Mouse (Mus musculus): Measurements from ENCODE around the gene Rps18. TPM values are rescaled to one million over a fixed set of nuclear protein-coding genes. Genes with fewer than 3 reads are reported as not detected.

The Rps18 gene
- polyA plus RNA-seq, 1 experiment from 2014 or later = 1,650 TPM

DNA sequence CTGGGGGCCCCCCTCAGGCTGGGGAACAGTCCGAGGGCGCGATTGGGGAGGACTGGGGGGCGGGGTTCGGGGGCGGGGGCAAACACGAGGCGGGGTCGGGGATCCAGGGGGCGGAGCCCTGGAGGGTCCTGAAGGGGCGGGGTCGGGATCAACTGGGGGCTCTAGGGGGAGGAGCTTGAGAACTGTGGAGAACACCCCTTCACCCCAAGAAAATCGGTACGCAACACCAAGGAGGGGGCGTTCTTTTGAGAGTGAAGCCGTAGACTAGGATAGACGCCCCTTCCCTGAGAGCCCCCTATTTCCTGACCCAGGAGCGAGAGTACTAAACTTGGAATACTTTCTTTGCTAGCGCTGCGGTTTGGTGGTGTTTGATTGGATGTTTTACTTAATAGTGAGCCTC is 39.5 kb downstream of the Rps18 start:
- Histone ChIP-seq H3K36me3 (peaks cover 43% of the 10 kb centered on the region), H3K27me3 (no peaks in the 10 kb centered on the region), H3K9me3 (no peaks in the 10 kb centered on the region), H3K4me3 (peak overlapping the region; percentile 58), H3K9ac (peak overlapping the region; percentile 57), H3K27ac (peak overlapping the region; percentile 87), H3K4me2 (peak overlapping the region; percentile 73), H3K4me1 (peaks cover 54% of the 10 kb centered on the region)
- WGBS = 1% methylated on average over 11 of the region's 20 CpGs
- peak; percentile 4; the same call in 1 of the 2 replicates for ATAC-seq (ENCODE audit: borderline replicate concordance, extremely low read depth, low FRiP score, low TSS enrichment)

DNA sequence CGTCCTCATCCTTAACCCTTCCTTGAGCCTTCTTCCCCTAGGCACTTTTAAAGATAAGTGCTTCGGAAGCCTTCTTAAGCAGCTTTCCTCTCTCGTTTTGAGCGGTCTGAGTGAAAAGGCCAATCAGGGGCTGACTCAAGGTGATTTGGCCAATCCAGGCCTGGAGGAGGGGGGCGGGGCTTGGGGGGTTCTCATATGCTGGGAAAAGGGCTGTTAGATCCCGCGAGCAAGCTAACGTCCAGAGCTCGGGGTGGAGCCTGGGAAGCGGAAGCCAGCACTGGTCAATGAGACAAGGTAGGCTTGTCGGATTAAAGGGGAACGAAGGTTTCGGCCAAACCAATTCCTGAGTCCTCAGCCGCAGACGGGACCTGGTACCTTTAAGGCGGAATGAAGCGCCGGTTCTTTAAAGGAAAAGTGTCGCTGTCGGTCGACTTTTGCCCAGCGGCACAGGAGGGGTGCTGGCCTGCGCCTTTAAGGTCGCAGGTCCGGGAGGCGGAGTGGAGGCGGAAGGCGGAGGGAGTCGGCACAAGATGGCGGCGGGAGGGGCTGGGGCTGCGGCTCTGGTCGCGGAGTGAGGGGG is 40.0 kb downstream of the Rps18 start, which contains the start of the genes Tapbp and Zbtb22:
TSS of gene Tapbp (plus strand) at position 229 of the 580 bp plus-strand sequence.
TSS of gene Zbtb22 (plus strand) at position 234 of the 580 bp plus-strand sequence.
- H3K9ac ChIP-seq = peak within 1 kb of the TSS; percentile 57
- peak within 1 kb of the TSS; percentile 87 for H3K27ac ChIP-seq
- H3K9me3 ChIP-seq = no peaks in the 10 kb centered on the region
- peak; percentile 91 for ATAC-seq (ENCODE audit: borderline replicate concordance, extremely low read depth, low FRiP score, low TSS enrichment)
- under 1% methylated on average over 34 of the region's 34 CpGs for WGBS
- peaks cover 47% of the 10 kb centered on the region for H3K36me3 ChIP-seq
- peak within 1 kb of the TSS; percentile 58 for H3K4me3 ChIP-seq
- H3K4me1 ChIP-seq = peaks cover 54% of the 10 kb centered on the region
- H3K4me2 ChIP-seq = peak within 1 kb of the TSS; percentile 73
- no peaks in the 10 kb centered on the region for H3K27me3 ChIP-seq

DNA sequence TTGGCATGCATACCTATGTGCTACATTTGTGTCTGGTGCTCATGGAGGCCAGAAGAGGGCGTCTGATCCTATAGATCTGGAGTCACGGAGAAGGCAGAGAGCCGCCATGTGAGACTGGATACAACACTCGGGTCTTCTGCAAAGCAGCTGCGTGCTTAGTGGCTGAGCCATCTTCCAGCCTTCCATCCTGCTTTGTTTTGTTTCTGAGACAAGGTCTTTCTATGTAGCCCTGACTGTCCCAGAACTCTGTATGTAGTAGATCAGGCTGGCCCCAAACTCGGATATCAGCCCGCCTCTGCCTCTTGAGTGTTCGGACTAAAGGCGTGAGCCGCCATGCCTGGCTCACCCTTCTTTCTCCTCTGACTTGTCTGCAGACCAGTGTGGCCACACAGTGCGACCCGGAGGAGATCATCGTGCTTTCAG is 40.8 kb downstream of the Rps18 start:
- no peaks in the 10 kb centered on the region for H3K27me3 ChIP-seq
- no peak overlapping the region for H3K9ac ChIP-seq
- H3K4me3 ChIP-seq = peak overlapping the region; percentile 58
- H3K4me1 ChIP-seq = peaks cover 54% of the 10 kb centered on the region
- WGBS = 67% methylated on average over 13 of the region's 13 CpGs
- H3K4me2 ChIP-seq = peak overlapping the region; percentile 73
- 0 out of 2 replicates have a peak overlapping the region, but pooled peaks have one; percentile 87 for H3K27ac ChIP-seq
- no peak for ATAC-seq (ENCODE audit: borderline replicate concordance, extremely low read depth, low FRiP score, low TSS enrichment)
- no peaks in the 10 kb centered on the region for H3K9me3 ChIP-seq
- H3K36me3 ChIP-seq = peaks cover 47% of the 10 kb centered on the region

- Histone ChIP-seq H3K27me3 (no peaks in the 10 kb centered on the region), H3K4me3 (no peak overlapping the region), H3K9ac (no peak overlapping the region), H3K4me1 (peaks cover 49% of the 10 kb centered on the region), H3K9me3 (no peaks in the 10 kb centered on the region), H3K36me3 (peaks cover 47% of the 10 kb centered on the region), H3K27ac (no peak overlapping the region), H3K4me2 (no peak overlapping the region)
- 91% methylated on average over 8 of the region's 8 CpGs for WGBS
- no peak for ATAC-seq (ENCODE audit: borderline replicate concordance, extremely low read depth, low FRiP score, low TSS enrichment)
Measured at GRCm38 (mm10) chr17:33913905-33914304, 41.9 kb downstream of the Rps18 start.

GRCm38 (mm10) chr17:33913264-33913663 is 42.5 kb downstream of the Rps18 start:
- 85% methylated on average over 10 of the region's 10 CpGs for WGBS
- Histone ChIP-seq H3K9me3 (no peaks in the 10 kb centered on the region), H3K9ac (no peak overlapping the region), H3K27me3 (no peaks in the 10 kb centered on the region), H3K36me3 (peaks cover 47% of the 10 kb centered on the region), H3K27ac (no peak overlapping the region), H3K4me3 (no peak overlapping the region), H3K4me1 (peaks cover 42% of the 10 kb centered on the region), H3K4me2 (no peak overlapping the region)
- ATAC-seq (ENCODE audit: borderline replicate concordance, extremely low read depth, low FRiP score, low TSS enrichment) = no peak

DNA sequence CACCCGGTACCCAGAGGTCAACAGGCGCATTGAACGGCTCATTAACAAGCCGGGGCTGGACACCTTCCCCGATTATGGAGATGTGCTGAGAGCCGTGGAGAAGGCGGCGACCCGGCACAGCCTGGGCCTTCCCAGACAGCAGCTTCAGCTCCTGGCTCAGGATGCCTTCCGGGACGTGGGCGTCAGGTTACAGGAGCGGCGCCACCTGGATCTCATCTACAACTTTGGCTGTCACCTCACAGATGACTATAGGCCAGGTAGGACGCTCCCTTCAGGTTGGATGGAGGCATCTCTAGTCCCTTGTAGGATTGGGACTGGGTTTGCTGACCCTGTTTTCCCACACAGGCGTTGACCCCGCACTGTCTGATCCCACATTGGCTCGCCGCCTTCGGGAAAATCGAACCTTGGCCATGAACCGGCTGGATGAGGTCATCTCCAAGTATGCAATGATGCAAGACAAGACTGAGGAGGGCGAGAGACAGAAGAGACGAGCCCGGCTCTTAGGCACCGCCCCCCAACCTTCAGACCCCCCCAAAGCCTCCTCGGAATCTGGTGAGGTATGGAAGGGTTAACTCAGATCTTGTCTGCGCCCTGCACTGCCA is 43.9 kb downstream of the Rps18 start:
- no peaks in the 10 kb centered on the region for H3K9me3 ChIP-seq
- WGBS = 84% methylated on average over 28 of the region's 28 CpGs
- H3K4me2 ChIP-seq = no peak overlapping the region
- no peak for ATAC-seq (ENCODE audit: borderline replicate concordance, extremely low read depth, low FRiP score, low TSS enrichment)
- no peak overlapping the region for H3K9ac ChIP-seq
- H3K36me3 ChIP-seq = peaks cover 38% of the 10 kb centered on the region
- H3K4me3 ChIP-seq = no peak overlapping the region
- H3K4me1 ChIP-seq = peaks cover 31% of the 10 kb centered on the region
- H3K27ac ChIP-seq = no peak overlapping the region
- H3K27me3 ChIP-seq = no peaks in the 10 kb centered on the region

GRCm38 (mm10) chr17:33911052-33911812 is 44.6 kb downstream of the Rps18 start:
- no peak for ATAC-seq (ENCODE audit: borderline replicate concordance, extremely low read depth, low FRiP score, low TSS enrichment)
- no peaks in the 10 kb centered on the region for H3K27me3 ChIP-seq
- H3K4me3 ChIP-seq = no peak overlapping the region
- H3K9me3 ChIP-seq = no peaks in the 10 kb centered on the region
- no peak overlapping the region for H3K4me2 ChIP-seq
- no peak overlapping the region for H3K9ac ChIP-seq
- WGBS = 84% methylated on average over 31 of the region's 31 CpGs
- peaks cover 38% of the 10 kb centered on the region for H3K36me3 ChIP-seq
- peaks cover 28% of the 10 kb centered on the region for H3K4me1 ChIP-seq
- H3K27ac ChIP-seq = no peak overlapping the region

DNA sequence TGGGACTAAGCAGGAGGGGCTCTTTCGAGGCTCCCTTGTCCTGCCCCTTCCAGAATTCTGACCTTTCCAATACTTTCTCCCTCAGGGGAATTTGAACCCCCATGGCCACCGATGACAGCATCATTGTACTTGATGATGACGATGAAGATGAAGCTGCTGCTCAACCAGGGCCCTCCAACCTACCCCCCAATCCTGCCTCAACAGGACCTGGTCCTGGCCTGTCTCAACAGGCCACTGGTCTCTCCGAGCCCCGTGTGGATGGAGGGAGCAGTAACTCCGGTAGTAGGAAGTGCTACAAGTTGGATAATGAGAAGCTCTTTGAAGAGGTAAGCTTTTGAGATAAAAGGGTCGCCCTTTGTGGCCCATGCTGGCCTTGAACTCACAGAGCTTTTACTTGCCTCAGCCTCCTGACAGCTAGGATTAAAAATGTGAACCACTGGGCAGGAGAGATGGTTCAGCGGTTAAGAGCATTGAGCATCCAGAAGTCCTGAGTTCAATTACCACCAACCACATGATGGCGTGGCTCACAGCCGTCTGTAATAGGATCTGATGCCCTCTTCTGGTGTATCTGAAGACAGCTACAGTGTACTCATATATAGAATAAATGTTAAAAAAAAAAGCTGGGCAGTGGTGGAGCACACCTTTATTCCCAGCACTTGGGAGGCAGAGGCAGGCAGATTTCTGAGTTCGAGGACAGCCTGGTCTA is 45.3 kb downstream of the Rps18 start:
- peak overlapping the region; percentile 92 for H3K4me2 ChIP-seq
- ATAC-seq (ENCODE audit: borderline replicate concordance, extremely low read depth, low FRiP score, low TSS enrichment) = no peak
- WGBS = 42% methylated on average over 11 of the region's 11 CpGs
- H3K9me3 ChIP-seq = no peaks in the 10 kb centered on the region
- no peaks in the 10 kb centered on the region for H3K27me3 ChIP-seq
- peak overlapping the region; percentile 86 for H3K9ac ChIP-seq
- peak overlapping the region; percentile 82 for H3K4me3 ChIP-seq
- peak overlapping the region; percentile 92 for H3K27ac ChIP-seq
- H3K36me3 ChIP-seq = peaks cover 38% of the 10 kb centered on the region
- peaks cover 27% of the 10 kb centered on the region for H3K4me1 ChIP-seq

- H3K36me3 ChIP-seq = peaks cover 36% of the 10 kb centered on the region
- peak overlapping the region; percentile 86 for H3K9ac ChIP-seq
- H3K4me3 ChIP-seq = peak overlapping the region; percentile 82
- under 1% methylated on average over 14 of the region's 14 CpGs for WGBS
- no peaks in the 10 kb centered on the region for H3K9me3 ChIP-seq
- no peak for ATAC-seq (ENCODE audit: borderline replicate concordance, extremely low read depth, low FRiP score, low TSS enrichment)
- peaks cover 21% of the 10 kb centered on the region for H3K4me1 ChIP-seq
- no peaks in the 10 kb centered on the region for H3K27me3 ChIP-seq
- H3K27ac ChIP-seq = peak overlapping the region; percentile 92
- peak overlapping the region; percentile 92 for H3K4me2 ChIP-seq
Measured at GRCm38 (mm10) chr17:33909869-33910250, 45.9 kb downstream of the Rps18 start.

DNA sequence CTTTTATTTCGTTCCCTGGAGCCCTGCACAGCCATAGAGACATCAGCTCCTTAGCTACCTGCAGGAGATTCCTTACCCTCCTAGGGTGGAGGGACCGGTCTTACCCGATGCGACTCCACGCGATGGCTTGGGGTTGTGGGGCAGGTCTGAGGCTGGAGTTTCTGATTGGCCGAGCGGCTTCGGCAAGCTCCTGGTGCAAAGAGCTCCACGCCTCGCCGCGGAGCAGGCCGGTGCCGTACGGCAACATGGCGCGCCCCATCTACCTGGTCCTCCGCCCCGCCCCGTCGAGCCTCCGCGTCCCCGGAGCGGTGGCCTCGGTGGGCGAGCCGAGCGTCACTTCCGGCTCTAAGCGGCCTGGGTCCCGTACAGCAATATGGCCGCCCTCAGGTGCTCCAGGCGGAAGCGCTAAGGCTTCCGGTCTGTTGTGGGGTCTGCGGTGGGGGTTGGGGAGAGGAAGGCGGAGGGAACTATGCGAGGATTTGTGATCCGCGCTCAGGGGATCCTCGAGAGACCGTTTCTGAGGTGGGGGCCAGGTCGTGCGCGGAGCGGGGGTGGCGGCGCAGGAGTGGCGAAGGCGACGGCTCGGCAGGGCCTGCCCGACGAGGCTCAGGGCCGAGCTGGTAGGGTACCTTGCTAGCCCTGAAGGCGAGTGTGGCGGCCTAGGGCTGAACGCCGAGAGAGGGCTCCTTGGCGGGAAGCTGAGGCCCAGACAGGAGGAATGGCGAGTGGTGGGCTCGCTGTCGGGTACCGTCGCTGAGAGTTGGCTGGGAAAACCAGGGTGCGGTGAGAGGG is 46.5 kb downstream of the Rps18 start, which contains the start of gene Daxx:
TSS of gene Daxx (plus strand) at position 338 of the 792 bp plus-strand sequence.
- H3K4me3 ChIP-seq = peak within 1 kb of the TSS; percentile 82
- peak within 1 kb of the TSS; percentile 86 for H3K9ac ChIP-seq
- ATAC-seq (ENCODE audit: borderline replicate concordance, extremely low read depth, low FRiP score, low TSS enrichment) = peak; percentile 97
- H3K36me3 ChIP-seq = peaks cover 31% of the 10 kb centered on the region
- no peaks in the 10 kb centered on the region for H3K9me3 ChIP-seq
- H3K4me2 ChIP-seq = peak within 1 kb of the TSS; percentile 92
- H3K4me1 ChIP-seq = peaks cover 19% of the 10 kb centered on the region
- H3K27ac ChIP-seq = peak within 1 kb of the TSS; percentile 92
- no peaks in the 10 kb centered on the region for H3K27me3 ChIP-seq
- under 1% methylated on average over 68 of the region's 68 CpGs for WGBS
